Comparison of ENCODE assay signal across 24 mouse cellular contexts in the genomic region with DNA sequence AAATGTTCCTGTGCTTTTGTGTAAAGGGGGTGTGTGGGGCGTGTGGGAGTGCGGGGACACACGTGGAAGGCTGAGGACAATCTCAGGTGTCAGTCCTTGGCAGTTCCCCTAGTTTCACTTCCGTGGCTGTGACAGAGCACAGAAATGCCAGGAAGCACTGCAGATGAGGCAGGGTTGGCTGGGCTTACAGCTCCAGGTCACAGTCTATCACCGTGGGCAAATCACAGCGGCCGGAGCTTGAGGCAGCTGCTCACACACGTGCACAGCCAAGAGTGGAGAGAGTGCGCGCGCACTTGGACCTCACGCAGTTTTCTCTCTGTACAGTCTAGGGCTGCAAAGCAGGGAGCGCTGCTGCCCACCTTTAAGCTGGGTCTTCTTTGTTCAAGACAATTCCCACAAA. TPM values are rescaled to one million over a fixed set of nuclear protein-coding genes. Genes with fewer than 3 reads are reported as not detected.
"Had no signal": no experiment of that assay in that cellular context is flagged by ENCODE, and none has a peak within 500 bp of the region (broad histone marks: within the 10 kb centered on the region; RNA-seq: fewer than 3 reads in every experiment).

No protein-coding gene starts in this region.

- H3K9ac ChIP-seq: kidney, embryonic 15.5 days; liver, embryonic 12.5 days; liver, embryonic 15.5 days; lung, embryonic 15.5 days; midbrain, embryonic 15.5 days; neural tube, embryonic 12.5 days; neural tube, embryonic 15.5 days had no signal

- H3K4me3 ChIP-seq: kidney, embryonic 15.5 days; left cerebral cortex, adult 2 months; liver, embryonic 12.5 days; liver, embryonic 15.5 days; lung, embryonic 15.5 days; megakaryocyte, embryonic 14.5 days; midbrain, embryonic 10.5 days; midbrain, embryonic 15.5 days; neural tube, embryonic 12.5 days; neural tube, embryonic 15.5 days had no signal

- H3K27ac ChIP-seq: kidney, embryonic 15.5 days; left cerebral cortex, adult 2 months; liver, embryonic 12.5 days; liver, embryonic 15.5 days; lung, embryonic 15.5 days; midbrain, embryonic 10.5 days; midbrain, embryonic 15.5 days; neural tube, embryonic 12.5 days; neural tube, embryonic 15.5 days had no signal

- H3K36me3 ChIP-seq: kidney, embryonic 15.5 days; liver, embryonic 12.5 days; liver, embryonic 15.5 days; lung, embryonic 15.5 days; midbrain, embryonic 10.5 days; midbrain, embryonic 15.5 days; neural tube, embryonic 12.5 days; neural tube, embryonic 15.5 days had no signal

- DNase-seq: kidney, adult 8-10 months; kidney, postnatal 10 days; kidney, postnatal 36 days; layer of hippocampus, postnatal 36 days; lung, postnatal 10 days; lung, postnatal 36 days; right cerebral cortex, adult 18-20 months; right cerebral cortex, postnatal 14 days; right cerebral cortex, postnatal 4 days; thymus, adult 2 months; thymus, postnatal 25 days had no signal

- H3K4me1 ChIP-seq: midbrain, embryonic 15.5 days; neural tube, embryonic 15.5 days had no signal

- H3K27me3 ChIP-seq: kidney, embryonic 15.5 days; liver, embryonic 15.5 days; lung, embryonic 15.5 days; neural tube, embryonic 12.5 days; neural tube, embryonic 15.5 days had no signal

RNA-seq across cellular contexts. Expression of gene 1700001C19Rik, which starts 21.1 kb away (rescaled TPM):
- total RNA-seq: layer of hippocampus, postnatal 36 days; left cerebral cortex, adult 2 months; left cerebral cortex, postnatal 10 days; left cerebral cortex, postnatal 36 days had no signal
- polyA plus RNA-seq: spleen, adult 2 months had no signal

RNA-seq across cellular contexts. Expression of gene Guca1a, which starts 57.9 kb away (rescaled TPM):
- total RNA-seq: layer of hippocampus, postnatal 36 days; left cerebral cortex, adult 2 months; left cerebral cortex, postnatal 10 days had no signal
